Mouse (Mus musculus) c-Kit-positive CD71-positive TER-119-negative erythroid progenitor cells, embryonic 14.5 days (primary cell): ENCODE measurements at regions not wholly inside any gene's neighbourhood (a gene's known extent, or its start where the extent isn't known, plus 50 kb on each side); places are given as distances from the start of the nearest gene placed in this dataset.

Experiments
- DNase-seq: peaks from one replicate; pipeline ENCODE4 v3.0.0-alpha.2; 2013; ENCODE audit warnings: low read depth

DNA sequence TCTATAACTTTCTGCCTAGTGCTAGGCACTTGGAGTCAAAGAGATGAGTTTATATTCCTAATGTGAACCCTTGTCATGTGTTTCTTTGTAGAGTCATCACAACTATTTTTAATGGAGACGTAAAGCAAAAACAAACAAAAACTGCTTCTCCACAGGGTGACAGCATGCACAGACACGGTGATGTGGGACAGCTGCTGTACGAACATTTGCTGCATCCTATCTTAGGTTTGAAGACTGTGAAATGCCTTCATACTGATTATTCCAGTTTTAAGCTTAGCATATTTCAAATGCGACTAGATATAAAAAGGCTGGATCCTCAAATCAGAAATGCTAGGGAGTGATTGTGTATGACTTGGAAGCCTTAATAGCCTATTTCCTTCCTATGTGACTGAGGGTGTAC is 187.3 kb upstream of the Eci2 start:
- no peak for DNase-seq

- DNase-seq: no peak
Observed at GRCm38 (mm10) chr13:35226142-35226829, 199.4 kb upstream of the Eci2 start.

DNA sequence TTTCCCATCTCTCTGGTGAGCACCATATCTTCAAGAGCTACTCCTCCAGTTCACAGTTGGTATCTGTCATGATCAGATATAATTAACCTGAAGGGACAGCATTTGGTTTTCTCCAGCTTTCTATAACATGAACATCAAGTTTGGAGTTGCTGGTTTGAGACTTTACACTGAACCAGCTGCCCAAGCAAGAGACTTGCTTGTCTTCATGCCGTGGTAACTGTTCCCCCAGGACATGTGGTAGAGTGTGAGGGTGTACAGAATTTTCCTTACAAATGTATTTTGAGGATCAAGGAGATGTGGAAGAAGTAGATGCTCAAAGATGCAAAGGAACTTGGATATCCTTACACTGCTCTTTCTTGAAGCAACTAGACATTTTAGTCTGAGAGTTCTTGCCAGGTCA is 200.0 kb upstream of the Eci2 start:
- no peak for DNase-seq

DNA sequence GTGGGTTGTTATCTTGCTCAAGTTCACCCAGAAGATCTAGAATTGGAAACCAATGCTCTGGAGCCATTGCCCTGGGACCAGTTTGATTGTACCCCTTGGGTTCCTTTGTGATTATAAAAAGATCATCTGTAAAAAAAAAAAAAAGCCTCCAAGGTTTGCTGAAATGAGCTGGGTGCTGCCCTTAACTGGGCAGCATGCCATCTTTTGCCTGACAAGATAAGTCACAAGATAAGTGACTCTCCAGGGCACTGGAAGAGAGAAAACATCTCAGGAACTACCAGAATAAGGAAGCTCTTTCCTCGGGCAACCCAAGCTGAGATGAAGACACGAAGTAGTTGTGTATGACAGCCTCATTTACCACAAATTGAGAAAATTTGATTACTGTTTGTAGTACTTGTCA is 202.7 kb upstream of the Eci2 start:
- no peak for DNase-seq

GRCm38 (mm10) chr13:35233636-35234035 is 206.7 kb upstream of the Eci2 start:
- no peak for DNase-seq

- DNase-seq: no peak
Observed at GRCm38 (mm10) chr13:35241443-35241842, 214.5 kb upstream of the Eci2 start.

DNA sequence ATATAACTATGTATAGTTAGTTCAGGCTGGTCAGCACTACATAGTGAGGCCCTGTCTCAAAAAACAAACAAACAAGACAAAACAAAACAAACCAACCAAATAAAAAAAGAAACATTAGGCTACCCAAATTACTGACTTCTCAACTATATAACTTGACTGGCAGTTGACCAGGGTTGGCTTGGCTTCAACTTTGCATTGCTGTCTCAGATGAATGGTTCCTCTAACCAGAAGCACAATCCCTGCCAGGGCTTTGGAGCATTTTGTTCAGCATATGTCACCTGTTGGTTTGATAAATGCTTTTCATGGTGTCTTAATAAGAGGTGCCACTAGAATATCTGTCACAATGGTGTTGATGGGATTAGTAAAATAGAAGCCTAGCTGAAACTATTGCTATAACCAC is 217.1 kb upstream of the Eci2 start:
- DNase-seq: no peak

DNA sequence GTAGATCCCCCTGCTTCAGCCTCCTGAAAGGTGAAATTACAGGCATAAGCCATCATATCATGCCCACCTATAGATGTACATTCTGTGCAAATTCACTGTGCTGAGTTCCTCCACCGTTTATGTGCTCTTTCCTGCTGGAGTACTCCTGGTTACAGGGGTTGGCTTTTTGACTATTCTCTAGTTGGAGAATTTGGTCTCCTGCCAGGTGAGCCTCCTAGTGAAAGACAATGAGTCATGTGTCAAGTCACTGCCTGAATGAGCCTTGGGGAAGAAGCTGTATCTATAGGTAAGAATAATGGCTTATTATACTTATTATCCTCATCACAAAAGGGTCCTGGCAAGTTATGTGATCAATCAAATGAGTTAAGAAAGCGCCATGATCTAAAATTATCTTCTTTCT is 230.5 kb upstream of the Eci2 start:
- DNase-seq: no peak

DNA sequence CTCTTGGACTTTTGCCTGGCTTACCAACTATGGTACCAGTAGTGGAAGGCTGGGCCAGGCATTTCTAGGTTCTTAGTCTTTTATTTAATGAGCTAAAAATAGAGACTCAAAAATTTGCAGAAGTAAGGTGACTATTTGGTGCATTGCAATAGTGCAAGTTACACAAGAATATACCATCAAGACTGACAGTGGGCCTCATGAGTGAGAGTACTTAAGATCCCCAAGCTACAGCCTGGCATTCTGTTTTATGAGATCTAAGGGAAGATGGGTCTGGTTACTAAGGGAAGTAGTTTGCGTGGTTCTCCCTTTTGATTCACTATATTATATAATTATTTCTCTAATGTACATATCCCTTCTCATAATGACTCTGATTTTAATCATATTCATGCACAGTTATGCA is 231.8 kb upstream of the Eci2 start:
- DNase-seq: no peak

- DNase-seq: no peak
Observed at GRCm38 (mm10) chr13:35283959-35284358, 257.1 kb upstream of the Eci2 start.

DNA sequence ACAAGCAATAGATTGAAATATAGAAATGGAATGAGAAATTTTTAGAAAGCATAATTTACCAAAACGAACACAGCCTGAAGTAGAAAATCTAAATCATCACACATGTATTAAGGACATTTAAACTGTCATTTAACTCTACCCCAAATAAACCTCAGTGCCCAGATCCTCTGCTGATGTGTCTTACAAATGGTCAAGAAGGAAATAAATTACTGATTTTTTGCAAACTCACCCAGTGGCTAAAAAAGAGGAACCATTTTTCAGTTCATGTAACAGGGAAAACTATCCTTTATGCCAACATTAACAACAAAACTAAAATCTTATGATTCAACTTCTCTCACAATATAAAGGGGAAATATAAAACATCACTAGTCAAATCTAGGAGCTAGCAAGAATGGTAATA is 275.2 kb upstream of the Eci2 start:
- DNase-seq: no peak

DNA sequence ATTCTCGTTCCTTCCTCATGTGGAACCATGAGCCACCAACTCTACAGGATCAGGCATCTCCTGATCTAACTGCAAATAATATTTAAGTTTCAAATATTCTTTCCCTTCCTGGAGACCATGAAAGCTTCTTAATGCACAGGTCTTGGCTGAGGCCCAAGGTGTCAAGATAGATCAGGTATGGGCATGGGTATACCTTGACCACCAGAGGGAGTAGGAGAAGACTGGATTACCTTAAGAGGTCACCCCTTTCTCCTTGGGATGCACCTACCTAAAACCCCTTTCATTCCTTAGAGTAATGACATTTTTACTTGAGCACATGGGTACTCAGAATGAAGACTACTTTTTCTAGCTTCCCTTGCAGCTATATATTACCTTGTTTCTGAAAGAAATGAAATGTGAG is 289.9 kb upstream of the Eci2 start:
- DNase-seq: no peak

GRCm38 (mm10) chr13:35326682-35327242 is 299.9 kb upstream of the Eci2 start:
- no peak for DNase-seq

DNA sequence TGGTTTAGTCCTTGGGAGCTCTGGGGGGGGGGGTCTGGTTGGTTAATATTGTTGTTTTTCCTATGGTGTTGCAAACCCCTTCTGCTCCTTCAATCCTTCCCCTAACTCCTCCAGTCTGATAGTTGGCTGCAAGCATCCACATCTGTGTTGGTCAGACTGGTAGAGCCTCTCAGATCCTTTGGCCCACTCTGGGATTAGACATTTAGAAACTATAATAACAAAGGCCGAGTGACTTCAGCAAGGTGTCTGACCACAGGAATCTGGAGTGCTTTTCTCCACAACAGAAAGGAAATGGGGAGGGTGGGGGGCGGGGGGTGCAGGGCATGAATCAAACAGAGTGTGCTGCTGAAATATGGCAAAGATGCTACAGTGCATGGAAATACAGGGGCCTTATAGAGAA is 301.4 kb upstream of the Eci2 start:
- no peak for DNase-seq

DNA sequence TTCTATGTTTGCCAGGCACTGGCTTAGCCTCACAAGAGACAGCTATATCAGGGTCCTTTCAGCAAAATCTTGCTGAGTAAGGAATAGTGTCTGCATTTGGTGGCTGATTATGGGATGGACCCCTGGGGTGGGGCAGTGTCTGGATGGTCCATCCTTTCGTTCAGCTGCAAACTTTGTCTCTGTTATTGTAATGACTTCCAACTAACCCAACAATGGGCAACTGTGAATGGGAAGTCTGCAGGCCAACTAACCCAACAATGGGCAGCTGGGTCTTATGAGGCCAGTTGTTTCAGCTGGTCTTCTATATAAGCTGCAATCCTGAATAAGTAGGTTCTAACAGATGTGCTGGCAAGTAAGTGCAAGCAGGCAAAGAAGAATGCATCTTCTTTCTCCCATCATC is 304.0 kb upstream of the Eci2 start:
- no peak for DNase-seq

DNA sequence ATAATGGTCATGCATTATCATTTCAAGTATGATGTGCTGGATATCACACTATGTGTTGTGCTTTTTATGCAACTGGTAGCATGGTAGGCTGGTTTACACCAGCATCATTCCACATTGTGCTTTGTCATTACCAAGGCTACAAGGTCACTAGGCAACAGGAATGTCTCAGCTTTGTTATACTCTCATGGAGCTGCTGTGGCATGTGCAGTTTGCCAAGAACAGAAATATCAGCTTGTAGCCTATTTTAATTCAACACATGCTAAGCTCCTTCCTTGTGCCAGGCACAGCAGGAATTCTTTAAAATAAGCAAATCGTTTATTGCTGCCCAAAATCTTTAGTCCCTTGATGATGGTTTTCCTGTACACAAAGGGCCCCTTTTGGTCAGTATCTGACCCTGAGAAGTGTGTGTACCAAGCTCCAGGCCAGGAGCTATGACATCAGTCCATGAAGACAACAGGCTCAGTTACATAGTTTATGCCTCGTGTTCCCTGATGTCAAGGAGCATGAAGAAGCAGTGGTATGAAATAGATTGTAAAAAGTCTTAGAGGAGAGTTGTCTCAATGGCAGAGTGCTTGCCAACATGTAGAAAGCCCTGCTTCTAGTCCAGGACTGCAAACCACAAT is 314.0 kb upstream of the Cdyl start:
- DNase-seq: no peak

DNA sequence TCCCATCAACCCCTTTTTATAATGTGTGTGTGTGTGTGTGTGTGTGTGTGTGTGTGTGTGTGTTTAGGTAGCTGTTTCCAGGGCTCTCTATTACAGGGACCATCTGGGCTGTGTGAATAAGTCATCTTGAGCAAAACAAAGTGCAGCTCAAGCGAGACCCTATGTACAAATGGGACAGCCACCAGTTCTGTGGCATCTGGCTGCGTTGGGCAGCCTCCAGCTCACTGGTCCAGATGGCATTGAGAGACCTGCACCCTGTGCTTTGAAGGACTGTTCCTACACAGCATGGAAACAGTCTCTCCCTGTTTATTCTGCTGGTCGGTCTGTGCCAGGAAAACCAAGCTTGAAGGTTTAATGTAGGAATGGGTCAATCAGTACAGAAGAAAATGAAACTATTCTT is 311.4 kb upstream of the Cdyl start:
- no peak for DNase-seq

DNA sequence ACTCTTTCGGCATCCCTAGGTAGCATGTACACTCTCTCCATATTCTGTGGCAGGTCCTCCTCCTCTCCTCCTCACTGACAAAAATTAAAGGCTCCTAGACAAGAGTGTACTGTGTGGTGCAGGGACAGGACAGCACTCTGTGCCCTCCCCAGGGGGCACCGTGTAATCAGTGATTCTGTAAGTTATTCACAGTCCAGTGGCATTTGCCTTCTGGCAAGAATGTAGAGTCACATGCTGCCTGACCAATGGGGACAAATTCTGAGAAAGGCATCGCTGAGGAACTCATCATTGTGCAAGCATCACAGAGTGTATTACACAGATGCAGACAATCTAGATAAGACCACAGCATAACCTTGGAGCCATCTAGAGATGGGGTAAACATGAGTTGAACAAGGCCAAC is 300.3 kb upstream of the Cdyl start:
- DNase-seq: no peak

GRCm38 (mm10) chr13:35377487-35377886 is 282.1 kb upstream of the Cdyl start:
- DNase-seq: no peak

DNA sequence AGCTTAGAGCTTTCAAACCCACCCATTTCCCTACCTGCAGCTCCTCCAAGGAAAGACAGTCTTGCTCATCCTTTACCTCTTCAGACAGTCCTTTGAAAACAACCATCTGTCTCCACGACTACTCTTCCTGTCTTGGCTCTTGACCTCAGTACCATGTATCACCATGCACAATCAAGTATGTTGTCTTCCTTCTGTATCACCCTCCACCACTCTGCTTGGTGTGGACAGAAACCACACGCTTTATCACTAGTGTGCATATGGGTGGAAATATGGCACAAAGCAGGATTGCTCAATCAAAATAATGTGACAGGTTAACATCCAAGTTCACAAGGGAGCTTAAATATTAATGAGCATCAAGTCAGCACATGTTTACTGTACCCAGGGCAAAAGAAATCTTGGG is 280.1 kb upstream of the Cdyl start:
- DNase-seq: no peak

- DNase-seq: no peak
Observed at GRCm38 (mm10) chr13:35380224-35381009, 279.2 kb upstream of the Cdyl start.

GRCm38 (mm10) chr13:35381641-35382040 is 278.0 kb upstream of the Cdyl start:
- no peak for DNase-seq

DNA sequence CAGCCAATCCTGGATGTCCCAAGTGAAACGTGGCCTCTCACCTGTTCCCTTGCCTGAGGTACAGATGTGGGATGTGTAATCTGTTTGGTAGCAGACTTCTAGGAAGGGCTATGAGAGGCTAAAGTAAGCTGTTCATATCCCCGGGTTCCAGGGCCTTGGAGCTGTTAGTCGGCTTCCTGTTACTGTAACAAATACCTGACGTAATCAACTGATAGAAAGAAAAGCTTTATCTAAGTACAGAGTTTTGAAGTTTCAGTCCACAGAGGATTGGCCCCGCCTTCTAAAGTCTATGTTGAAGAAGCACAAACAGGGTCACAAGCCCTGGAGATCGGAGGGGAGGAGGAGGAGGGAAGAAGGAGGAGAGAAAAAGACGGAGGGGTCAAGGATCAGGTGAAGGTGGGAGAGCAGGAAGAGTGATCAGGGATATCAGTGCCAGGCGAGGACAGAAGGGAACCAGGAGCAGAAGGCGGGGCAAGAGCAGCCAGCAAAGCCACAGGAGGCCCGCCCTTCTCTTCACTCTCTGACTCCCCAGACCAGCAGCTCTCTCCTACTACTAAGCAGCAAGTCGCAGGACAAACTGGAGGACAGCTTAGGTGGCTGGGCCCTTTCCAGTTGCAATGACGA is 276.5 kb upstream of the Cdyl start:
- DNase-seq: no peak
